Comparison of ENCODE assay signal across 14 mouse cellular contexts in genomic region chr8:71276166-71276565, GRCm38 (mm10).
"Had no signal": no experiment of that assay in that cellular context is flagged by ENCODE, and none has a peak within 500 bp of the region (broad histone marks: within the 10 kb centered on the region; RNA-seq: fewer than 3 reads in every experiment).

No protein-coding gene starts in this region.

- H3K9me3 ChIP-seq: limb, embryonic 10.5 days; liver, embryonic 13.5 days; lung, embryonic 15.5 days; neural tube, embryonic 15.5 days had no signal

- H3K27me3 ChIP-seq: liver, embryonic 13.5 days; lung, embryonic 15.5 days; neural tube, embryonic 15.5 days had no signal

- H3K36me3 ChIP-seq: liver, embryonic 13.5 days; lung, embryonic 15.5 days had no signal

- H3K4me2 ChIP-seq: lung, embryonic 15.5 days; midbrain, embryonic 11.5 days; neural tube, embryonic 15.5 days had no signal

- H3K4me3 ChIP-seq: left cerebral cortex, adult 2 months; limb, embryonic 10.5 days; liver, embryonic 13.5 days; lung, embryonic 15.5 days; neural tube, embryonic 15.5 days had no signal

- ATAC-seq: liver, postnatal 0 days had no signal

- H3K27ac ChIP-seq: left cerebral cortex, adult 2 months; limb, embryonic 10.5 days; liver, embryonic 13.5 days; lung, embryonic 15.5 days; neural tube, embryonic 15.5 days had no signal

- DNase-seq: kidney, adult 18-20 months; kidney, postnatal 10 days; kidney, postnatal 4 days; liver, embryonic 13.5 days; liver, postnatal 0 days; lung, postnatal 14 days; right cerebral cortex, adult 18-20 months; right cerebral cortex, postnatal 25 days; thymus, postnatal 36 days had no signal

- H3K9ac ChIP-seq: liver, embryonic 13.5 days; liver, postnatal 0 days; lung, embryonic 15.5 days; neural tube, embryonic 15.5 days had no signal
